Mouse (Mus musculus): ENCODE results near the gene Acp7.

DNA sequence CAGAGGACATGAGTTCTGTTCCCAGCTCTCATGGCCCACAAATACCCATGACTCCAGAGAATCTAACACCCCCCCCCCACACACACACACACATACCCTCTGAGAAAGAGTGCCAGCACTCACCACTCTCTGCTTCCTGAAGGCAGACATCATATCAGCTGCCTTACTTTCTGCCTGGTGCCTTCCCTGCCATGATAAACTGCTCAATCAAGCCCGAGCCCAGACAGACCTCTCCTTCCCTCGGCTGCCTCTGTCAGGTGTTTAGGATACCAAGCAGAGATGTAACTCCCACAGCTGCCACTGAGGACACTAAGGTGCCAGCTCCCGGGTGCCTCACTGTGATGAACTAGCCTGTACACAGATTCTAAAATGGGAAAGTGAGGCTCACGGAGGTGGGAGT, 46.7 kb downstream of the Acp7 start:
- TF ChIP-seq CTCF (IDR thresholded peaks at IDR 0.05 in 2 of 3, conservative IDR thresholded peaks at IDR 0.05 in 1 of 3; ENCODE audit: control insufficient read depth in 1 of 3, insufficient read depth in 1 of 3, low read depth in 2 of 3, low read length in 3 of 3, poor library complexity in 1 of 3, severe bottlenecking in 1 of 3) (no peak), MAFK (IDR thresholded peaks at IDR 0.05; ENCODE audit: borderline replicate concordance, low read depth, low read length) (no peak), ZKSCAN1 (IDR thresholded peaks at IDR 0.05; ENCODE audit: low read depth, low read length) (no peak), ZMIZ1 (IDR thresholded peaks at IDR 0.05; ENCODE audit: low read depth, low read length) (no peak), POLR2A (IDR thresholded peaks at IDR 0.05; ENCODE audit: control insufficient read depth in 1 of 2, insufficient read depth in 1 of 2, low read depth in 1 of 2, low read length in 2 of 2, poor library complexity in 1 of 2) (no peak), CHD2 (IDR thresholded peaks at IDR 0.05; ENCODE audit: low read length) (no peak), ELF1 (IDR thresholded peaks at IDR 0.05; ENCODE audit: low read depth, low read length) (no peak)
